Mouse (Mus musculus) MEL (cell line): ENCODE results near the gene Hspa1b. TPM values are rescaled to one million over a fixed set of nuclear protein-coding genes. Genes with fewer than 3 reads are reported as not detected.
A peak's percentile ranks its signal among the peaks of the same experiment; 100 is the strongest.

Experiments used
- DNase-seq: peaks from one replicate; pipeline ENCODE4 v3.0.0; 2011; ENCODE audit warnings: low read depth, low spot score
- H3K27ac ChIP-seq: 2 replicates; pipeline ENCODE4 v1.5.1; 2012; ENCODE audit warnings: low read depth, mild to moderate bottlenecking, control low read depth, low read length, moderate library complexity; ENCODE audit not compliant: control insufficient read depth
- H3K27me3 ChIP-seq, 2 experiments: fragments of 150-350 bp in 1 of 2; sonication (generic) in 1 of 2; 2 replicates each; pipeline ENCODE4 v1.6.1; 2012; ENCODE audit warnings: low read length in 2 of 2, mild to moderate bottlenecking in 2 of 2, improper control_type of control experiment in 1 of 2, moderate library complexity in 1 of 2; ENCODE audit not compliant: insufficient read depth in 2 of 2, control insufficient read depth in 1 of 2
- H3K36me3 ChIP-seq, 2 experiments: 2 replicates each; pipeline ENCODE4 v1.6.1; 2012 to 2014; ENCODE audit warnings: low read length in 2 of 2, improper control_type of control experiment in 1 of 2, inconsistent platforms in 1 of 2, mild to moderate bottlenecking in 1 of 2; ENCODE audit not compliant: insufficient read depth in 2 of 2, control insufficient read depth in 1 of 2
- H3K4me1 ChIP-seq, 2 experiments: fragments of 150-350 bp in 1 of 2; sonication (generic) in 1 of 2; 2 replicates each; pipeline ENCODE4 v1.6.1; 2012; ENCODE audit warnings: low read length in 2 of 2, improper control_type of control experiment in 1 of 2, mild to moderate bottlenecking in 1 of 2; ENCODE audit not compliant: insufficient read depth in 2 of 2, control insufficient read depth in 1 of 2
- H3K4me3 ChIP-seq, 2 experiments: fragments of 150-350 bp in 1 of 2; sonication (generic) in 1 of 2; 2 replicates each; pipeline ENCODE4 v1.5.1; 2012; ENCODE audit warnings: low read depth in 2 of 2, low read length in 2 of 2, mild to moderate bottlenecking in 2 of 2, moderate library complexity in 2 of 2, control low read depth in 1 of 2, improper control_type of control experiment in 1 of 2; ENCODE audit not compliant: control insufficient read depth in 1 of 2, insufficient read depth in 1 of 2
- H3K79me2 ChIP-seq: 2 replicates; pipeline ENCODE4 v1.6.1; 2012; ENCODE audit warnings: mild to moderate bottlenecking, low read length, moderate library complexity; ENCODE audit not compliant: control insufficient read depth, poor library complexity, insufficient read depth
- H3K9ac ChIP-seq: 2 replicates; pipeline ENCODE4 v1.6.1; 2012; ENCODE audit warnings: low read depth, mild to moderate bottlenecking, control low read depth, low read length, moderate library complexity; ENCODE audit not compliant: control insufficient read depth, poor library complexity, severe bottlenecking
- H3K9me3 ChIP-seq: fragments of 150-350 bp; sonication (generic); replicated peaks from 2 replicates; pipeline ENCODE4 v1.6.1; 2012; ENCODE audit warnings: mild to moderate bottlenecking, low read length, improper control_type of control experiment, moderate library complexity; ENCODE audit not compliant: insufficient read depth
- CTCF ChIP-seq, 3 experiments: IDR thresholded peaks in 2 of 3; conservative IDR thresholded peaks in 1 of 3; 2 replicates each; pipeline ENCODE4 v1.5.1; 2011 to 2012; ENCODE audit warnings: low read length in 3 of 3, low read depth in 2 of 3, mild to moderate bottlenecking in 2 of 3, improper control_type of control experiment in 1 of 3, inconsistent platforms in 1 of 3, mixed read lengths in 1 of 3, moderate library complexity in 1 of 3; ENCODE audit not compliant: control insufficient read depth in 1 of 3, insufficient read depth in 1 of 3, poor library complexity in 1 of 3, severe bottlenecking in 1 of 3
- E2F4 ChIP-seq: IDR thresholded peaks from 2 replicates; pipeline ENCODE4 v1.6.1; 2011; ENCODE audit warnings: low read depth, low read length, improper control_type of control experiment, borderline replicate concordance
- GATA1 ChIP-seq: IDR thresholded peaks from 2 replicates; pipeline ENCODE4 v1.6.1; 2011; ENCODE audit warnings: low read depth, low read length, improper control_type of control experiment
- HCFC1 ChIP-seq: IDR thresholded peaks from 2 replicates; pipeline ENCODE4 v1.6.1; 2012; ENCODE audit warnings: low read depth, mild to moderate bottlenecking, inconsistent platforms, low read length, improper control_type of control experiment, moderate library complexity
- JUND ChIP-seq: IDR thresholded peaks from 2 replicates; pipeline ENCODE4 v1.6.1; 2011; ENCODE audit warnings: low read depth, mild to moderate bottlenecking, improper control_type of control experiment, low read length
- KAT2A ChIP-seq: conservative IDR thresholded peaks from 2 replicates; pipeline ENCODE4 v1.6.1; 2012; ENCODE audit warnings: low read depth, low read length, improper control_type of control experiment, inconsistent platforms
- MAX ChIP-seq: IDR thresholded peaks from 2 replicates; pipeline ENCODE4 v1.6.1; 2011; ENCODE audit warnings: low read length, improper control_type of control experiment
- MAZ ChIP-seq: IDR thresholded peaks from 2 replicates; pipeline ENCODE4 v1.6.1; 2012; ENCODE audit warnings: low read depth, mild to moderate bottlenecking, inconsistent platforms, low read length, improper control_type of control experiment
- MXI1 ChIP-seq: IDR thresholded peaks from 2 replicates; pipeline ENCODE4 v1.6.1; 2011; ENCODE audit warnings: mild to moderate bottlenecking, low read depth, low read length, improper control_type of control experiment
- MYB ChIP-seq: IDR thresholded peaks from 2 replicates; pipeline ENCODE4 v1.6.1; 2011; ENCODE audit warnings: mild to moderate bottlenecking, low read depth, low read length, improper control_type of control experiment
- MYC ChIP-seq: IDR thresholded peaks from 2 replicates; pipeline ENCODE4 v1.6.1; 2011; ENCODE audit warnings: low read depth, mild to moderate bottlenecking, low read length, improper control_type of control experiment, moderate library complexity
- NELFE ChIP-seq: IDR thresholded peaks from 2 replicates; pipeline ENCODE4 v1.6.1; 2011; ENCODE audit warnings: low read depth, low read length, improper control_type of control experiment
- POLR2A ChIP-seq, 2 experiments: IDR thresholded peaks; 2 replicates each; pipeline ENCODE4 v1.6.1; 2011 to 2012; ENCODE audit warnings: low read length in 2 of 2, mild to moderate bottlenecking in 2 of 2, control low read depth in 1 of 2, improper control_type of control experiment in 1 of 2, low read depth in 1 of 2, moderate library complexity in 1 of 2; ENCODE audit not compliant: control insufficient read depth in 1 of 2, insufficient read depth in 1 of 2, poor library complexity in 1 of 2
- POLR2AphosphoS2 ChIP-seq: IDR thresholded peaks from 2 replicates; pipeline ENCODE4 v1.6.1; 2011; ENCODE audit warnings: low read length, improper control_type of control experiment
- POLR2AphosphoS5 ChIP-seq: IDR thresholded peaks from 2 replicates; pipeline ENCODE4 v1.6.1; 2012; ENCODE audit warnings: low read depth, borderline replicate concordance, mild to moderate bottlenecking, inconsistent platforms, low read length, moderate library complexity, mixed read lengths
- RAD21 ChIP-seq: IDR thresholded peaks from 2 replicates; pipeline ENCODE4 v1.6.1; 2011; ENCODE audit warnings: mild to moderate bottlenecking, low read depth, low read length, improper control_type of control experiment
- SIN3A ChIP-seq: IDR thresholded peaks from 2 replicates; pipeline ENCODE4 v1.6.1; 2012; ENCODE audit warnings: low read length, improper control_type of control experiment, inconsistent platforms
- TBP ChIP-seq: IDR thresholded peaks from 2 replicates; pipeline ENCODE4 v1.8.0; 2011; ENCODE audit warnings: low read depth, low read length, improper control_type of control experiment
- TCF12 ChIP-seq: IDR thresholded peaks from 2 replicates; pipeline ENCODE4 v1.6.1; 2014; ENCODE audit warnings: low read depth, mild to moderate bottlenecking, inconsistent platforms, low read length, improper control_type of control experiment, moderate library complexity
- UBTF ChIP-seq: IDR thresholded peaks from 2 replicates; pipeline ENCODE4 v1.6.1; 2012; ENCODE audit warnings: low read depth, mild to moderate bottlenecking, inconsistent platforms, low read length, improper control_type of control experiment, moderate library complexity, borderline replicate concordance; ENCODE audit not compliant: insufficient read depth
- ZC3H11A ChIP-seq: IDR thresholded peaks from 2 replicates; pipeline ENCODE4 v1.6.1; 2012; ENCODE audit warnings: low read depth, mild to moderate bottlenecking, inconsistent platforms, low read length, improper control_type of control experiment
- ZKSCAN1 ChIP-seq: IDR thresholded peaks from 2 replicates; pipeline ENCODE4 v1.6.1; 2012; ENCODE audit warnings: low read depth, mild to moderate bottlenecking, inconsistent platforms, low read length, improper control_type of control experiment, moderate library complexity
- ZMIZ1 ChIP-seq: IDR thresholded peaks from 2 replicates; pipeline ENCODE4 v1.6.1; 2012; ENCODE audit warnings: low read depth, mild to moderate bottlenecking, inconsistent platforms, low read length, improper control_type of control experiment, moderate library complexity
- ZNF384 ChIP-seq: IDR thresholded peaks from 2 replicates; pipeline ENCODE4 v1.6.1; 2012; ENCODE audit warnings: low read depth, mild to moderate bottlenecking, inconsistent platforms, low read length, improper control_type of control experiment
- polyA plus RNA-seq, 2 experiments: library from polyadenylated mRNA; stranded (reverse) in 1 of 2; unstranded in 1 of 2; fragments of >175 nt in 1 of 2; fragments of >200 nt in 1 of 2; gene quantifications; 2 replicates each; pipeline versions ENCODE4 v1.2.1 to v1.2.4; 2012; ENCODE audit warnings: low replicate concordance in 2 of 2, low read depth in 1 of 2; ENCODE audit not compliant: insufficient read length in 2 of 2, insufficient read depth in 1 of 2, missing spikeins in 1 of 2
- total RNA-seq: library from RNA; depleted of rRNA; stranded (reverse); fragments of 300-350 nt; gene quantifications from 2 replicates; pipeline ENCODE4 v1.2.3, GENCODE M21; 2012

Hspa1b gene
- total and polyA plus RNA-seq, 3 experiments, result 0.04 TPM; not detected in 2

DNA sequence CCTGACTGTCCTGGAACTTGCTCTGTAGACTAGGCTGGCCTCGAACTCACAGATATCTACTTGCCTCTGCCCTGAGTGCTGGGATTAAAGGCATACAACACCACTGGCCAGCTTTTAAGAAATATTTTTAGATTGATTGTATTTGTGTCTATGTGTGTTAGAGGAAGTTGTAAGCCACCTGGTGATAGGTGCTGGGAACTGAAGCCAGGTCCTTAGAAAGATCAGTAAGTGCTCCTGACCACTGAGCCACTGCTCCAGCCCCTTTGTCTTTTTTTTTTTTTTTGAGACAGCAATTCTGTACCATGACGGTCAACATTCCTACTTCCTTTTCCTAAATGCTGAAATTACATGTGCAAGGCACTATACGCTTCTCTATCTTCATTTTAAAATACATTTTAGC is 5.8 kb downstream of the Hspa1b start:
- Histone ChIP-seq H3K9ac (peak overlapping the region; percentile 100), H3K36me3 (peaks cover 0 to 11% of the 10 kb centered on the region in 2 experiments; a peak in 3 of 4 replicates), H3K4me3 (peak overlapping the region; percentile 64 to 99), H3K27me3 (no peaks in the 10 kb centered on the region), H3K27ac (peak overlapping the region; percentile 90), H3K9me3 (no peaks in the 10 kb centered on the region), H3K4me1 (peaks cover 0 to 3% of the 10 kb centered on the region in 2 experiments; a peak in 1 of 4 replicates), H3K79me2 (peaks cover 22% of the 10 kb centered on the region)
- TF ChIP-seq ZMIZ1, result no peak
- TF ChIP-seq JUND, result no peak
- TF ChIP-seq CTCF (IDR thresholded peaks at IDR 0.05 in 2 of 3, conservative IDR thresholded peaks at IDR 0.05 in 1 of 3; ENCODE audit: control insufficient read depth in 1 of 3, insufficient read depth in 1 of 3, low read depth in 2 of 3, low read length in 3 of 3, poor library complexity in 1 of 3, severe bottlenecking in 1 of 3), result peak in 1 of 3 experiments; percentile 1; a peak in 1 of 6 replicates
- TF ChIP-seq HCFC1, result no peak
- no peak for TF ChIP-seq GATA1
- TF ChIP-seq RAD21, result no peak
- TF ChIP-seq ZNF384, result peak; percentile 63; the same call in 1 of the 2 replicates
- DNase-seq, result peak; percentile 64

DNA sequence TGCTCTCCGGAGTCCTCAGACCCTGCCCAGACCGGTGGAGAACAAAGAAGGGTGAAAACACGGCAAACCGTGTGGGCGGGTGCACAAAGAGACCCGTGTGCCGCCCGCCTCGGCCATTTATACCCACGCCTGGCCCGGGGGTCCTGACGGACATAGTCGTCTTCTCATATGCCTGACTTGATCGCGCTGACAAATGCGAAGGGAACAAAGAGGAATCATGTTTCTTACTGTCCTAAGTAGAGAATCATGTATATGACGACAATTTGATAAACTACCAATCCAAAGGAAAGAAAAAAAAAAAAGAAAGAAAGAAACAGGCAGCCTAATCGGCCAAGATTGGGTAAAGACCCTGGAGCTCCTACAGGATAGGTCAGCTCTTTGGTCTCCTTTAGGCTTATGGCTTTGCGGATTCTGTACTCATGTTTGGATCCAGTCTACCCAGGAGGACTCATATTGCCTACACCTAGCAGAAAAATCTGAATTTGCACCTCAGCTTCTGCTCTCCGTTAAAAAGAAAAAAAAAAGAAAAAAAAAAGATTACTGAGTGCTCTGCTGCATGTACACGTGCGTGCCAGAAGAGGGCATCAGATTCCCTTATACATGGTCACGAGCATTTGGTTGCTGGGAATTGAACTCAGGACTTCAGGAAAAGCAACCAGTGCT is 6.5 kb downstream of the Hspa1b start:
- H3K79me2 ChIP-seq, result peaks cover 22% of the 10 kb centered on the region
- peak; percentile 78 for DNase-seq
- TF ChIP-seq ZKSCAN1, result no peak
- TF ChIP-seq CTCF (IDR thresholded peaks at IDR 0.05 in 2 of 3, conservative IDR thresholded peaks at IDR 0.05 in 1 of 3; ENCODE audit: control insufficient read depth in 1 of 3, insufficient read depth in 1 of 3, low read depth in 2 of 3, low read length in 3 of 3, poor library complexity in 1 of 3, severe bottlenecking in 1 of 3), result peak; percentile 24 to 35 (median 30); a peak in 3 of 6 replicates
- TF ChIP-seq KAT2A, result peak; percentile 54
- TF ChIP-seq POLR2AphosphoS2, result peak; percentile 96
- no peak for TF ChIP-seq UBTF
- TF ChIP-seq GATA1, result no peak
- peak; percentile 97 for TF ChIP-seq NELFE
- peak; percentile 87 to 97 for TF ChIP-seq POLR2A (IDR thresholded peaks at IDR 0.05; ENCODE audit: control insufficient read depth in 1 of 2, insufficient read depth in 1 of 2, low read depth in 1 of 2, low read length in 2 of 2, poor library complexity in 1 of 2)
- TF ChIP-seq TBP, result peak; percentile 97
- TF ChIP-seq E2F4, result no peak
- peak; percentile 73 for TF ChIP-seq MXI1
- peak; percentile 99 for TF ChIP-seq MAX
- no peak for TF ChIP-seq MYB
- TF ChIP-seq SIN3A, result peak; percentile 85
- TF ChIP-seq MYC, result peak; percentile 76; the same call in 1 of the 2 replicates
- TF ChIP-seq HCFC1, result peak; percentile 85
- TF ChIP-seq ZC3H11A, result no peak
- peak; percentile 26; the same call in 1 of the 2 replicates for TF ChIP-seq TCF12
- peak; percentile 84; the same call in 1 of the 2 replicates for TF ChIP-seq POLR2AphosphoS5
- TF ChIP-seq MAZ, result no peak
- TF ChIP-seq ZMIZ1, result peak; percentile 98
- TF ChIP-seq, all 39 proteins: peak for 14
- peaks cover 0 to 11% of the 10 kb centered on the region in 2 experiments; a peak in 3 of 4 replicates for H3K36me3 ChIP-seq
- H3K27ac ChIP-seq, result peak overlapping the region; percentile 90
- peak overlapping the region; percentile 64 to 99 for H3K4me3 ChIP-seq
- H3K9ac ChIP-seq, result peak overlapping the region; percentile 100
- H3K9me3 ChIP-seq, result no peaks in the 10 kb centered on the region
- H3K4me1 ChIP-seq, result peaks cover 0 to 3% of the 10 kb centered on the region in 2 experiments; a peak in 1 of 4 replicates
- H3K27me3 ChIP-seq, result no peaks in the 10 kb centered on the region
